Mouse (Mus musculus) kidney, embryonic 16.5 days (tissue): ENCODE data around the gene Rps6kc1. TPM values are rescaled to one million over a fixed set of nuclear protein-coding genes. Genes with fewer than 3 reads are reported as not detected.

Source experiments
- ATAC-seq: fragments of 200-750 bp; cut with Nextera tagmentation; 2 replicates; pipeline ENCODE4 v1.8.0; 2017; ENCODE audit warnings: moderate TSS enrichment; ENCODE audit not compliant: low FRiP score, low TSS enrichment
- H3K27ac ChIP-seq: fragments of 300-500 bp; sonication (generic); 2 replicates; pipeline ENCODE4 v1.5.1; 2014; ENCODE audit warnings: low read length
- H3K27me3 ChIP-seq: fragments of 300-500 bp; sonication (generic); 2 replicates; pipeline ENCODE4 v1.6.1; 2014; ENCODE audit warnings: low read length, control low read depth, mixed read lengths; ENCODE audit not compliant: insufficient read depth
- H3K36me3 ChIP-seq: fragments of 300-500 bp; sonication (generic); 2 replicates; pipeline ENCODE4 v1.6.1; 2014; ENCODE audit warnings: low read length, control low read depth, mixed read lengths; ENCODE audit not compliant: insufficient read depth
- H3K4me1 ChIP-seq: fragments of 300-500 bp; sonication (generic); 2 replicates; pipeline ENCODE4 v1.6.1; 2014; ENCODE audit warnings: low read length, control low read depth, mixed read lengths; ENCODE audit not compliant: insufficient read depth
- H3K4me2 ChIP-seq: fragments of 300-500 bp; sonication (generic); replicated peaks from 2 replicates; pipeline ENCODE4 v1.6.1; 2014; ENCODE audit warnings: low read depth, low read length
- H3K4me3 ChIP-seq: fragments of 300-500 bp; sonication (generic); 2 replicates; pipeline ENCODE4 v1.5.1; 2014; ENCODE audit warnings: mild to moderate bottlenecking, low read length
- H3K9ac ChIP-seq: fragments of 300-500 bp; sonication (generic); replicated peaks from 2 replicates; pipeline ENCODE4 v1.6.1; 2014; ENCODE audit warnings: low read length
- H3K9me3 ChIP-seq: fragments of 300-500 bp; sonication (generic); 2 replicates; pipeline ENCODE4 v1.6.1; 2016; ENCODE audit warnings: low read length, control low read depth
- WGBS: fragments of 180-500 bp; shearing (Covaris S2); extraction: QIAGEN DNeasy Blood & Tissue Kit; methylation state at CpG from one replicate; pipeline ENCODE4 v1.1.7; 2014; 5-methylcytosine and 5-hydroxymethylcytosine counted together
- polyA plus RNA-seq: library from polyadenylated mRNA; unstranded; fragments of >200 nt; fragmentation: Nextera tagmentation; extraction: Ambion mirVana; gene quantifications from 2 replicates; pipeline ENCODE4 v1.2.1, GENCODE M21; 2015

Gene Rps6kc1
- polyA plus RNA-seq, 1 experiment from 2014 or later: 14.4 TPM

- WGBS: 83% methylated on average over 8 of the region's 8 CpGs
- H3K4me2 ChIP-seq: no peak overlapping the region
- no peaks in the 10 kb centered on the region for H3K27me3 ChIP-seq
- no peak overlapping the region for H3K27ac ChIP-seq
- no peak for ATAC-seq
- H3K4me1 ChIP-seq: no peaks in the 10 kb centered on the region
- no peak overlapping the region for H3K9ac ChIP-seq
- no peak overlapping the region for H3K4me3 ChIP-seq
- H3K9me3 ChIP-seq: no peaks in the 10 kb centered on the region; the same call in 1 of the 2 replicates
- no peaks in the 10 kb centered on the region for H3K36me3 ChIP-seq
Measured at GRCm38 (mm10) chr1:190751794-190752570, 159.6 kb downstream of the Rps6kc1 start.

- no peak for ATAC-seq
- Histone ChIP-seq H3K36me3 (no peaks in the 10 kb centered on the region), H3K27me3 (no peaks in the 10 kb centered on the region), H3K9ac (no peak overlapping the region), H3K9me3 (no peaks in the 10 kb centered on the region; the same call in 1 of the 2 replicates), H3K4me2 (no peak overlapping the region), H3K4me3 (no peak overlapping the region), H3K27ac (no peak overlapping the region), H3K4me1 (no peaks in the 10 kb centered on the region)
- 88% methylated on average over 10 of the region's 10 CpGs for WGBS
Measured at GRCm38 (mm10) chr1:190748937-190749336, 162.6 kb downstream of the Rps6kc1 start.

- Histone ChIP-seq H3K9ac (no peak overlapping the region), H3K4me2 (no peak overlapping the region), H3K9me3 (peaks cover 6% of the 10 kb centered on the region; the same call in 1 of the 2 replicates), H3K4me1 (no peaks in the 10 kb centered on the region), H3K36me3 (no peaks in the 10 kb centered on the region), H3K4me3 (no peak overlapping the region), H3K27ac (no peak overlapping the region), H3K27me3 (no peaks in the 10 kb centered on the region)
- 64% methylated on average over 5 of the region's 5 CpGs for WGBS
- no peak for ATAC-seq
Measured at GRCm38 (mm10) chr1:190741421-190741820, 170.1 kb downstream of the Rps6kc1 start.

GRCm38 (mm10) chr1:190732803-190733202 is 178.8 kb downstream of the Rps6kc1 start:
- Histone ChIP-seq H3K36me3 (no peaks in the 10 kb centered on the region), H3K27ac (no peak overlapping the region), H3K9me3 (no peaks in the 10 kb centered on the region), H3K9ac (no peak overlapping the region), H3K4me3 (no peak overlapping the region), H3K4me2 (no peak overlapping the region), H3K4me1 (no peaks in the 10 kb centered on the region), H3K27me3 (no peaks in the 10 kb centered on the region)
- ATAC-seq: no peak
- 69% methylated on average over 6 of the region's 6 CpGs for WGBS

GRCm38 (mm10) chr1:190729516-190730088 is 182.0 kb downstream of the Rps6kc1 start:
- 82% methylated on average over 7 of the region's 7 CpGs for WGBS

GRCm38 (mm10) chr1:190728111-190728651 is 183.4 kb downstream of the Rps6kc1 start:
- Histone ChIP-seq H3K27ac (no peak overlapping the region), H3K9me3 (no peaks in the 10 kb centered on the region), H3K9ac (no peak overlapping the region), H3K4me1 (no peaks in the 10 kb centered on the region), H3K27me3 (no peaks in the 10 kb centered on the region), H3K4me3 (no peak overlapping the region), H3K4me2 (no peak overlapping the region), H3K36me3 (no peaks in the 10 kb centered on the region)
- WGBS: 91% methylated on average over 4 of the region's 4 CpGs
- no peak for ATAC-seq

More at GRCm38 (mm10) chr1:190729516-190730088, 182.0 kb downstream of the Rps6kc1 start:
- Histone ChIP-seq H3K9me3 (no peaks in the 10 kb centered on the region), H3K27ac (no peak overlapping the region), H3K4me2 (no peak overlapping the region), H3K4me3 (no peak overlapping the region), H3K36me3 (no peaks in the 10 kb centered on the region), H3K27me3 (no peaks in the 10 kb centered on the region), H3K9ac (no peak overlapping the region), H3K4me1 (no peaks in the 10 kb centered on the region)
- ATAC-seq: no peak

- no peaks in the 10 kb centered on the region for H3K9me3 ChIP-seq
- WGBS: 65% methylated on average over 2 of the region's 2 CpGs
- no peaks in the 10 kb centered on the region for H3K27me3 ChIP-seq
- no peak overlapping the region for H3K4me2 ChIP-seq
- no peak for ATAC-seq
- no peak overlapping the region for H3K4me3 ChIP-seq
- H3K9ac ChIP-seq: no peak overlapping the region
- no peaks in the 10 kb centered on the region for H3K36me3 ChIP-seq
- H3K27ac ChIP-seq: no peak overlapping the region
- H3K4me1 ChIP-seq: no peaks in the 10 kb centered on the region
Measured at GRCm38 (mm10) chr1:190727385-190727784, 184.2 kb downstream of the Rps6kc1 start.

GRCm38 (mm10) chr1:190724591-190725380 is 186.8 kb downstream of the Rps6kc1 start:
- no peak for ATAC-seq
- 51% methylated on average over 21 of the region's 21 CpGs for WGBS
- Histone ChIP-seq H3K4me1 (no peaks in the 10 kb centered on the region), H3K36me3 (no peaks in the 10 kb centered on the region), H3K27ac (no peak overlapping the region), H3K4me2 (no peak overlapping the region), H3K27me3 (no peaks in the 10 kb centered on the region), H3K4me3 (no peak overlapping the region), H3K9ac (no peak overlapping the region), H3K9me3 (no peaks in the 10 kb centered on the region)

- no peak overlapping the region for H3K9ac ChIP-seq
- WGBS: 75% methylated on average over 7 of the region's 7 CpGs
- H3K9me3 ChIP-seq: no peaks in the 10 kb centered on the region
- no peaks in the 10 kb centered on the region for H3K36me3 ChIP-seq
- H3K27ac ChIP-seq: no peak overlapping the region
- no peaks in the 10 kb centered on the region for H3K4me1 ChIP-seq
- H3K27me3 ChIP-seq: no peaks in the 10 kb centered on the region
- ATAC-seq: no peak
- H3K4me2 ChIP-seq: no peak overlapping the region
- H3K4me3 ChIP-seq: no peak overlapping the region
Measured at GRCm38 (mm10) chr1:190723926-190724430, 187.6 kb downstream of the Rps6kc1 start.
